Mouse (Mus musculus): Measurements from ENCODE around the gene Tle2.

- TF ChIP-seq CTCF (IDR thresholded peaks at IDR 0.05; ENCODE audit: low read depth): no peak
- no peak for TF ChIP-seq EP300 (IDR thresholded peaks at IDR 0.05; ENCODE audit: low read depth)
These were observed 49.2 kb upstream of the Tle2 start for GRCm38 (mm10) chr10:81525017-81525694.

Data from heart, postnatal 0 days (tissue).